Mouse (Mus musculus) liver, postnatal 0 days (tissue): Measurements from ENCODE around the gene Zbtb49. TPM values are rescaled to one million over a fixed set of nuclear protein-coding genes. Genes with fewer than 3 reads are reported as not detected.

ENCODE experiments used
- ATAC-seq: fragments of 200-750 bp; cut with Nextera tagmentation; 2 replicates; pipeline ENCODE4 v1.8.0; 2017; ENCODE audit warnings: mild to moderate bottlenecking, moderate library complexity
- DNase-seq: peaks from one replicate; pipeline ENCODE4 v3.0.0-alpha.2; 2016
- H3K27ac ChIP-seq: fragments of 300-500 bp; sonication (generic); 2 replicates; pipeline ENCODE4 v1.5.1; 2014; ENCODE audit warnings: antibody characterized with exemption, moderate library complexity, mild to moderate bottlenecking, low read depth
- H3K27me3 ChIP-seq: fragments of 300-500 bp; sonication (generic); 2 replicates; pipeline ENCODE4 v1.6.1; 2014; ENCODE audit warnings: low read length, control low read depth, mixed read lengths; ENCODE audit not compliant: insufficient read depth
- H3K36me3 ChIP-seq: fragments of 300-500 bp; sonication (generic); replicated peaks from 2 replicates; pipeline ENCODE4 v1.6.1; 2014; ENCODE audit warnings: mild to moderate bottlenecking, control low read depth, low read length, moderate library complexity, mixed read lengths; ENCODE audit not compliant: insufficient read depth
- H3K4me1 ChIP-seq: fragments of 300-500 bp; sonication (generic); 2 replicates; pipeline ENCODE4 v1.6.1; 2014; ENCODE audit warnings: antibody characterized with exemption, mild to moderate bottlenecking, control low read depth; ENCODE audit not compliant: insufficient read depth
- H3K4me2 ChIP-seq: fragments of 300-500 bp; sonication (generic); 2 replicates; pipeline ENCODE4 v1.6.1; 2014; ENCODE audit warnings: low read depth, mild to moderate bottlenecking, low read length, moderate library complexity, mixed read lengths
- H3K4me3 ChIP-seq: fragments of 300-500 bp; sonication (generic); 2 replicates; pipeline ENCODE4 v1.5.1; 2014; ENCODE audit warnings: low read depth, low read length
- H3K9ac ChIP-seq: fragments of 300-500 bp; sonication (generic); replicated peaks from 2 replicates; pipeline ENCODE4 v1.6.1; 2014; ENCODE audit warnings: mild to moderate bottlenecking, moderate library complexity
- H3K9me3 ChIP-seq: fragments of 300-500 bp; sonication (generic); 2 replicates; pipeline ENCODE4 v1.6.1; 2016; ENCODE audit warnings: mild to moderate bottlenecking, control low read depth, low read length, mixed read lengths
- CTCF ChIP-seq: sonication (generic); IDR thresholded peaks from 2 replicates; pipeline ENCODE4 v1.5.1; 2016; ENCODE audit warnings: antibody characterized with exemption, low read depth
- EP300 ChIP-seq: IDR thresholded peaks from 2 replicates; pipeline ENCODE4 v1.6.1; 2016; ENCODE audit warnings: antibody characterized with exemption, low read depth, mild to moderate bottlenecking
- whole genome bisulfite sequencing: fragments of 180-500 bp; shearing (Covaris S2); extraction: QIAGEN DNeasy Blood & Tissue Kit; methylation state at CpG from one replicate; pipeline ENCODE4 v1.1.7; 2014; ENCODE audit not compliant: insufficient replicate concordance; 5-methylcytosine and 5-hydroxymethylcytosine counted together
- polyA plus RNA-seq: library from polyadenylated mRNA; unstranded; fragments of >200 nt; fragmentation: Nextera tagmentation; extraction: Ambion mirVana; gene quantifications from 2 replicates; pipeline ENCODE4 v1.2.1, GENCODE M21; 2015

Gene Zbtb49
- polyA plus RNA-seq, 1 experiment from 2014 or later = 1.8 TPM

- Histone ChIP-seq H3K9ac (no peak overlapping the region), H3K9me3 (no peaks in the 10 kb centered on the region), H3K36me3 (no peaks in the 10 kb centered on the region), H3K27me3 (no peaks in the 10 kb centered on the region), H3K27ac (no peak overlapping the region), H3K4me3 (no peak overlapping the region), H3K4me1 (no peaks in the 10 kb centered on the region), H3K4me2 (no peak overlapping the region)
- TF ChIP-seq CTCF (no peak), EP300 (no peak)
- DNase-seq = no peak
- no peak for ATAC-seq
- 63% methylated on average over 6 of the region's 6 CpGs for WGBS
These were observed 79.4 kb downstream of the Zbtb49 start for GRCm38 (mm10) chr5:38140893-38141292.

Other genes starting within 250 kb of the Zbtb49 start
- 13.4 and 15.2 TPM in 2 replicates for gene Stx18, start 181.7 kb downstream of the Zbtb49 start, polyA plus RNA-seq
- gene Nsg1, start 60.5 kb downstream of the Zbtb49 start, polyA plus RNA-seq = 1.3 and 1.7 TPM in 2 replicates
- 29.4 and 38.6 TPM in 2 replicates for gene Lyar, start within 50 bp of the Zbtb49 start, polyA plus RNA-seq
- 45.3 and 45.8 TPM in 2 replicates for gene Tmem128, start 39.7 kb upstream of the Zbtb49 start, polyA plus RNA-seq
- gene Otop1, start 55.5 kb upstream of the Zbtb49 start, polyA plus RNA-seq = not detected in 2 replicates
- gene Drd5, start 98.9 kb upstream of the Zbtb49 start, polyA plus RNA-seq = not detected in 2 replicates